Mouse (Mus musculus) midbrain, embryonic 10.5 days (tissue): ENCODE measurements around the gene Slc5a11. TPM values are rescaled to one million over a fixed set of nuclear protein-coding genes. Genes with fewer than 3 reads are reported as not detected.

Source experiments
- DNase-seq: peaks from one replicate; pipeline ENCODE4 v3.0.0-alpha.2; 2017; ENCODE audit warnings: low spot score
- H3K27ac ChIP-seq: fragments of 300-500 bp; sonication (generic); replicated peaks from 2 replicates; pipeline ENCODE4 v1.5.1; 2016; ENCODE audit warnings: mild to moderate bottlenecking
- H3K27me3 ChIP-seq: fragments of 300-500 bp; sonication (generic); 2 replicates; pipeline ENCODE4 v1.6.1; 2016; ENCODE audit warnings: low read depth, mild to moderate bottlenecking; ENCODE audit not compliant: poor library complexity, severe bottlenecking
- H3K36me3 ChIP-seq: fragments of 300-500 bp; sonication (generic); 2 replicates; pipeline ENCODE4 v1.6.1; 2016; ENCODE audit warnings: mild to moderate bottlenecking, moderate library complexity
- H3K4me1 ChIP-seq: fragments of 300-500 bp; sonication (generic); 2 replicates; pipeline ENCODE4 v1.6.1; 2016
- H3K4me3 ChIP-seq: fragments of 300-500 bp; sonication (generic); 2 replicates; pipeline ENCODE4 v1.5.1; 2016; ENCODE audit warnings: mild to moderate bottlenecking, moderate library complexity
- H3K9me3 ChIP-seq: fragments of 300-500 bp; sonication (generic); replicated peaks from 2 replicates; pipeline ENCODE4 v1.6.1; 2016; ENCODE audit warnings: mild to moderate bottlenecking
- WGBS: fragments of 180-500 bp; shearing (Covaris S2); methylation state at CpG from one replicate; pipeline ENCODE4 v1.1.7; 2016; 5-methylcytosine and 5-hydroxymethylcytosine counted together
- polyA plus RNA-seq: library from polyadenylated mRNA; unstranded; fragments of >200 nt; fragmentation: Nextera tagmentation; extraction: Ambion mirVana; gene quantifications from 2 replicates; pipeline ENCODE4 v1.2.1, GENCODE M21; 2016

Gene Slc5a11
- polyA plus RNA-seq, 1 experiment from 2014 or later = 0.27 TPM

GRCm38 (mm10) chr7:123253396-123253795 is 38.8 kb downstream of the Slc5a11 start:
- Histone ChIP-seq H3K4me1 (no peaks in the 10 kb centered on the region), H3K36me3 (no peaks in the 10 kb centered on the region), H3K4me3 (no peak overlapping the region), H3K27ac (no peak overlapping the region), H3K9me3 (no peaks in the 10 kb centered on the region), H3K27me3 (no peaks in the 10 kb centered on the region)
- 88% methylated on average over 7 of the region's 7 CpGs for WGBS
- no peak for DNase-seq

GRCm38 (mm10) chr7:123254196-123254970 is 39.8 kb downstream of the Slc5a11 start:
- H3K4me1 ChIP-seq = no peaks in the 10 kb centered on the region
- no peaks in the 10 kb centered on the region for H3K27me3 ChIP-seq
- H3K4me3 ChIP-seq = no peak overlapping the region
- no peak overlapping the region for H3K27ac ChIP-seq
- WGBS = 92% methylated on average over 14 of the region's 14 CpGs
- H3K36me3 ChIP-seq = no peaks in the 10 kb centered on the region
- no peak for DNase-seq
- no peaks in the 10 kb centered on the region for H3K9me3 ChIP-seq

DNA sequence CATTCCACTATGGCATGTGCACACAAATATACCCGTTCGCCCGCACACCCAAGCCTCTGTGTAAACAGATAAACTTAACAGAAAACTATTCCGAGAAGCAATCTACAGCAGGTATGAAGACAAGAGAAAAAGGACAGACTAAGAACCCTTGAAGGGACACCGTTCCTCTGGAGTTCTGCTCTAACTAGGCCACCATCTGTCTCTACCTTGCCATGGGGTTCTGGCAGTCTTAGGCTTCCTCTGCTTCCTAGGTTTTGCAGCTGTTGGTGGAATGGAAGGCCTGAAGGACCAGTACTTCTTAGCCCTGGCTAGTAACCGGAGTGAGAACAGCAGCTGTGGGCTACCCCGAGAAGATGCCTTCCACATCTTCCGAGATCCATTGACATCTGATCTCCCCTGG is 43.5 kb downstream of the Slc5a11 start:
- WGBS = 93% methylated on average over 8 of the region's 8 CpGs
- DNase-seq = no peak

DNA sequence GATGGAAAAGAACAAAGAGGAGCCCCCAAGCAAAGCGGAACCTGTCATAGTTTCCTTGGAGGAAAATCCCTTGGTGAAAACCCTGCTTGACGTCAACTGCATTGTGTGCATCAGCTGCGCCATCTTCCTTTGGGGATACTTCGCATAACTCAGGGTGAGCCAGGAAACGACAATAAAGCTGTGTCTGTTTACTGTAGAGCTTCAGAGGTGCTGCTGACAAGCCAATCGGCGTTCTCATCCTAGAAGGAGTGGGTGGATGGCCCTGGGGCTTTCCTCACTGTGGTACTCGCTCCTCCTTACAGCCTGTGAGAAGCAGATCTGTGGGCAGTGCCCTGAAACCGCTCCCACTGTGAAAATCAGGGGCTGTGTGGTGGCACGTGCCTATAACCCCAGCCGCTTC is 58.5 kb downstream of the Slc5a11 start:
- Histone ChIP-seq H3K4me1 (peaks cover 6% of the 10 kb centered on the region), H3K27ac (peak overlapping the region; percentile 33), H3K9me3 (no peaks in the 10 kb centered on the region), H3K27me3 (no peaks in the 10 kb centered on the region), H3K4me3 (no peak overlapping the region), H3K36me3 (peaks cover 14% of the 10 kb centered on the region)
- WGBS = 80% methylated on average over 11 of the region's 11 CpGs
- DNase-seq = no peak

More for the DNA sequence above, 43.5 kb downstream of the Slc5a11 start:
- Histone ChIP-seq H3K9me3 (no peaks in the 10 kb centered on the region), H3K4me1 (no peaks in the 10 kb centered on the region), H3K4me3 (no peak overlapping the region), H3K27ac (no peak overlapping the region), H3K27me3 (no peaks in the 10 kb centered on the region), H3K36me3 (no peaks in the 10 kb centered on the region)

GRCm38 (mm10) chr7:123276568-123276967 is 62.0 kb downstream of the Slc5a11 start:
- no peak overlapping the region for H3K4me3 ChIP-seq
- no peak for DNase-seq
- no peaks in the 10 kb centered on the region for H3K27me3 ChIP-seq
- no peaks in the 10 kb centered on the region for H3K9me3 ChIP-seq
- H3K36me3 ChIP-seq = peaks cover 47% of the 10 kb centered on the region
- H3K27ac ChIP-seq = no peak overlapping the region
- 91% methylated on average over 4 of the region's 4 CpGs for WGBS
- peaks cover 6% of the 10 kb centered on the region for H3K4me1 ChIP-seq

- no peak overlapping the region for H3K4me3 ChIP-seq
- H3K36me3 ChIP-seq = peaks cover 72% of the 10 kb centered on the region
- no peaks in the 10 kb centered on the region for H3K4me1 ChIP-seq
- no peaks in the 10 kb centered on the region for H3K9me3 ChIP-seq
- WGBS = 90% methylated on average over 4 of the region's 4 CpGs
- H3K27ac ChIP-seq = no peak overlapping the region
- no peaks in the 10 kb centered on the region for H3K27me3 ChIP-seq
- no peak for DNase-seq
Observed at GRCm38 (mm10) chr7:123279797-123280196, 65.2 kb downstream of the Slc5a11 start.

- DNase-seq = no peak
- H3K4me1 ChIP-seq = no peaks in the 10 kb centered on the region
- H3K9me3 ChIP-seq = no peaks in the 10 kb centered on the region
- WGBS = 92% methylated on average over 4 of the region's 4 CpGs
- H3K36me3 ChIP-seq = peaks cover 90% of the 10 kb centered on the region
- H3K27ac ChIP-seq = no peak overlapping the region
- no peak overlapping the region for H3K4me3 ChIP-seq
- no peaks in the 10 kb centered on the region for H3K27me3 ChIP-seq
Observed at GRCm38 (mm10) chr7:123283826-123284225, 69.2 kb downstream of the Slc5a11 start.

DNA sequence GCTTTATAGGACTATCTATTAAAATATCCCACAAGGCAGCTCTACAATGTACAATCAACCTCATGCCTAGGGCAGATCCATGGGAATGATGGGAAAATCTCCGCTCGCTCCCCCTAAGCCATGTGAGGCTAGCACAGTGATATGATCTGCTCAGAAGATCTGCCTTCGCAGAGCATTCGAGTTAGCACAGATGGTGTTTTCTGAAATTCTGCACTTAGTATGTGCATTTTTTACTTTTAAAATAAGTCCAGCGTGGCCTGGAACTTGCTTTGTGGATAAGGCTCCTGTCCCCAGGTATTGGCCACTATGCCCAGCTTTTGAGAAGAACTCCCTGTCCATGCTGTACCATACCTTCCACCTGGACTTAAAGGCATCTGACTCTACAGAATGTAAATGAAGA is 71.3 kb downstream of the Slc5a11 start:
- Histone ChIP-seq H3K4me3 (no peak overlapping the region), H3K36me3 (peaks cover 89% of the 10 kb centered on the region)
- 96% methylated on average over 5 of the region's 5 CpGs for WGBS

GRCm38 (mm10) chr7:123287903-123288302 is 73.3 kb downstream of the Slc5a11 start:
- DNase-seq = no peak
- H3K27ac ChIP-seq = no peak overlapping the region
- H3K4me3 ChIP-seq = no peak overlapping the region
- WGBS = 89% methylated on average over 3 of the region's 3 CpGs
- H3K9me3 ChIP-seq = no peaks in the 10 kb centered on the region
- H3K4me1 ChIP-seq = no peaks in the 10 kb centered on the region
- H3K27me3 ChIP-seq = no peaks in the 10 kb centered on the region
- peaks cover 96% of the 10 kb centered on the region for H3K36me3 ChIP-seq

More for the DNA sequence above, 71.3 kb downstream of the Slc5a11 start:
- Histone ChIP-seq H3K27me3 (no peaks in the 10 kb centered on the region), H3K4me1 (no peaks in the 10 kb centered on the region), H3K27ac (no peak overlapping the region), H3K9me3 (no peaks in the 10 kb centered on the region)
- no peak for DNase-seq

DNA sequence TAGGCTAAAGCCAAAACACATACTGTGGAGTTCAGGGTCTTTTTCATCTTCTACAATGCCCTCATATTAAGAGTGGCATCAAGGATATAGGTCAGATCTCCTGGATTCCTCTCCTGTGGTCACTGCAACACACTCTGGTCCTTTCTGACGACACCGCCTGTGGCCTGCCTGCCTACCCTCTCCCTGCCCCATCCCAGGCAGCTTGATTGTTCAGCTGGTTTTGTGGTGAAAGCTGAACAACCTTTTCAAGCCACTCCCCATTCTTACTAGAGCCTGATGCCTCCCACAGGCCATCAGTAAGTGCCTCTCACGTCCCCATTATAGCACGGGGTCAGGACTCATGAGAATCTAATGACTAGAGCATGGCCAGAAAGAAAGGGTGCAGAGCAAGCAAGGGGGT is 74.6 kb downstream of the Slc5a11 start:
- Histone ChIP-seq H3K27me3 (no peaks in the 10 kb centered on the region), H3K36me3 (peaks cover 97% of the 10 kb centered on the region), H3K4me3 (no peak overlapping the region), H3K27ac (no peak overlapping the region), H3K4me1 (no peaks in the 10 kb centered on the region), H3K9me3 (no peaks in the 10 kb centered on the region)
- DNase-seq = no peak
- WGBS = 85% methylated on average over 4 of the region's 4 CpGs

DNA sequence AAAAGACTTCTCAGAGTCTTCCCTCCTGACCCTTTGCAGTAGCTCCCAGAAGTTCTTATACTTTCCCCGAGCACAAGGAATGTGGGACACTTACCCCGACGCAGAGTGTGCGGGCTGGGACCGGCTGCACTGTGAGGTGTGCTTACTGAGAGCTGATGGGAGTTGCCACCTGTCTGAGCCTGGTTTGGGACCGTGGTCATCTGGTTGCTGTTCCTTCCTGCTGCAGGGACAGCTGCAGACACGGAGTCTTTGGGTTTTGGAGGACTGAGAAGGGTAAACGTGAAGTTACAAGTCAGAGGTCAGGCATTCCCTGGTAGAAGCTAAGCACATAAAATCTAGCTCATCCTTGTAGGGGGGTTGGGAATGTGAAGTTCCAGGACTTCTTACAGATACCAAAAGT is 77.4 kb downstream of the Slc5a11 start:
- Histone ChIP-seq H3K9me3 (no peaks in the 10 kb centered on the region), H3K4me1 (no peaks in the 10 kb centered on the region), H3K27me3 (no peaks in the 10 kb centered on the region), H3K36me3 (peaks cover 98% of the 10 kb centered on the region), H3K4me3 (no peak overlapping the region), H3K27ac (no peak overlapping the region)
- no peak for DNase-seq
- WGBS = 93% methylated on average over 8 of the region's 8 CpGs

GRCm38 (mm10) chr7:123293898-123294297 is 79.3 kb downstream of the Slc5a11 start:
- 91% methylated on average over 7 of the region's 7 CpGs for WGBS

DNA sequence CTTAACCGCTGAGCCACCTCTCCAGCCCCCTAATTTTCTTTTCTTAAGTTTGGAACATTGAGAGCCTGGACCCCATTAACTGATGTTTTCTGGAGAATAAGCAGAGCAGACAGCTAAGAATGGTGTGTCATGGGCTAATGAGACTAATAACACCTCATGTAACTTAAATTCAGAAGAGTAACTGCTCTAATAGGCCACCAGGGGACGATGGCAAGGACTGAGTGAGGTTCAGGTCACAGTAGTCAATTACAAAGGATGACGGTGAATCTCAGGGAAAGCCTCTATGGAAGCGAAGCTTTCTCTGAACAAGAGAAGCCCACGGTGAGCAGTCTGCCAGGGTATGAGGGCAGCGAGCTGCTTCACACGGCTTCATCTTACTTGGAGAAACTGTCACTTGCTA is 80.8 kb downstream of the Slc5a11 start:
- H3K27ac ChIP-seq = no peak overlapping the region
- no peaks in the 10 kb centered on the region for H3K9me3 ChIP-seq
- no peak overlapping the region for H3K4me3 ChIP-seq
- no peaks in the 10 kb centered on the region for H3K4me1 ChIP-seq
- WGBS = 88% methylated on average over 7 of the region's 7 CpGs
- H3K27me3 ChIP-seq = no peaks in the 10 kb centered on the region
- DNase-seq = no peak
- peaks cover 98% of the 10 kb centered on the region for H3K36me3 ChIP-seq

More at GRCm38 (mm10) chr7:123293898-123294297, 79.3 kb downstream of the Slc5a11 start:
- Histone ChIP-seq H3K9me3 (no peaks in the 10 kb centered on the region), H3K27me3 (no peaks in the 10 kb centered on the region), H3K36me3 (peaks cover 97% of the 10 kb centered on the region), H3K27ac (no peak overlapping the region), H3K4me3 (no peak overlapping the region), H3K4me1 (no peaks in the 10 kb centered on the region)
- no peak for DNase-seq
